Mouse (Mus musculus) fat pad, adult 2 months (tissue): ENCODE measurements at regions not wholly inside any gene's neighbourhood (a gene's known extent, or its start where the extent isn't known, plus 50 kb on each side); places are given as distances from the start of the nearest gene placed in this dataset.
A peak's percentile ranks its signal among the peaks of the same experiment; 100 is the strongest.

Experiments
- DNase-seq: peaks from one replicate; pipeline ENCODE4 v3.0.0-alpha.2; 2011; ENCODE audit warnings: low read depth, low spot score; ENCODE audit errors: extremely low read depth

DNA sequence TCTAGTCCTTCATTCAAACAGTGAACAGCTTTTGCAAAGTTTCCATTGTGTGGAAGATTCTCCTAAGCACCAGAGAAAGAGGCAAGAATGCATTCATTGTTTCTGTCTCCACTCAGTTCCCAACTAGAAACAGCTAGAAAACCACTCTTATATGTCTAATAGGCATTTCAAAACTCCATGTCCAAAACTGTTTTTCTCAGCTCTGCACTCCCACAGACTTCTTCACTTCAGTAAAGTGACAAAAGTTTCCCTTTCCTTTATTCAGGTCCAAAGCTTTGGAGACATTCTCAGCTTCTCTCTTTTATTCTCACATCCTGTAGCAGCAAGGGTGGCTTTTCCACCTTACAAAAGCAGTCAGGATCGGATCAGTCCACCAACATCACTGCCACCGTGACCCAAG, 166.0 kb downstream of the Mreg start:
- DNase-seq: no peak

DNA sequence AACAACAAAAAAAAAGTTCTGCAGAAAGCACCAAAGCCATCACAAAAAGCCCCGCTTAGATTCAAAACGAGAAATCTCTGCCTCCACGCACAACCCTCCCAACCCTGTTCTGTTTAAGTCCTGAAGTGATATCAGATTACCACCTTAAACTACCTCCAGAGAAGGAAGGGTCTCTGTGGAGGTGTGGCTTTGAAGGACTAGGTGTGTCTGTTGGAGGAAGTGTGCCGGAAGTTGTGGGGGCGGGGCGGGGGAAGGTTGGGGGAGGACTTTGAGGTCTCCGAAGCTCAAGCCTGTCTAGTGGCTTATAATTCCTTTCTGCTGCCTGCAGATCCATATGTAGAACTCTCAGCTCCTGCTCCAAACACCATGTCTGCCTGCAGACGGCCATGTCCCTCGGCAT, 173.6 kb downstream of the Mreg start:
- DNase-seq: no peak

DNA sequence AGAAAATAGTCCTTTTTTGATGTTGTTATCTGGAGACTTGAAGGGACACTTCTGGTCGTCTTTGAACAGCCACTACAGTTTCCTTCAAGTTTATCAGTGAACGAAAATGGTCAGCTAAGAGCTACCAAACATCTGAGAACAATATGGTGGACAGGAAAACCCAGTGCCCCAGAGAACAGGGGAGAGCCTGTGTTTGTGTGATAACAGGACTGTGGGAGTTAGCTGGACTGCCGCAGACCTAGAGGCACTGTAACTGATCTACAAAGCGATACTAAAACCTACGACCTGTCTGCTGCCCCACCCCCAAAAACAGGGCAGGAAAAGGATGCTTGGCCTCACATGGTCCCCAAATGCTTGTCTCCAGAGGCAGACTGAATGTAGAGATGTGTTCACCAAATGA, 175.5 kb downstream of the Mreg start:
- DNase-seq: no peak

DNA sequence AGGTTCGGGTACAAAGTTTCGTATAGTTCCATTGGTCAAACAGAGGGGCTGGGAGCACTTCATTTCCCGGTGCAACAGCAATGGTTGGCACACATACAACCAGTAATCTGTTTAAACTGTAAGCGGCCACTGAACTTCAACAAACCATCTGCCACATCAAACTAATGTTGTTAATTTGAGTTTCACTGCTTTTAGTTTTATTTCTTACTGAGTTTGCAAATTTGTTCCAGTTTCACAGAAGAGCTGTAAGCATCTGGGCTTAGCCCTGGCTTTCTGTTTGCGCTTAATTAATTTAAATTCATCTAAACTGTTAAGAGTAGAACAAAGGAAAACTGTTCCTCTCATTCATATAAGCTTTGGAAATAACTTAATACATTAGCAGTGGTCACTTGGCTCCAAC, 176.0 kb downstream of the Mreg start:
- no peak for DNase-seq

DNA sequence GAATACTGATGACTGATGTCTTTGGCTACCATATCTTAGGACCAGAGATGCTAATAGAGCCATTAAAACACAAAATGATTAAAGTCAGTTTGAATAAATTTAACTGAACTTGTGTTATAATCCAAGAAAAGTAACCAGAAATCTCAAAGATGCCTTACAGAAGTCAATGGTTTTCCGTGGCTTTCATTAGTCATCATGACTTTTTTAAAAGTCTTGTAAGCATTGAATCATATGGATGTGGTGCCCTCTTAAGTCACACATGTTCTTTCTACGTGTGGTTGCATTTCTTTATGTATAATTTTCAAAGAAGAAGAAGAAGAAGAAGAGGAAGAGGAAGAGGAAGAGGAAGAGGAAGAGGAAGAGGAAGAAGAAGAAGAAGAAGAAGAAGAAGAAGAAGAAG, 178.2 kb downstream of the Mreg start:
- no peak for DNase-seq

DNA sequence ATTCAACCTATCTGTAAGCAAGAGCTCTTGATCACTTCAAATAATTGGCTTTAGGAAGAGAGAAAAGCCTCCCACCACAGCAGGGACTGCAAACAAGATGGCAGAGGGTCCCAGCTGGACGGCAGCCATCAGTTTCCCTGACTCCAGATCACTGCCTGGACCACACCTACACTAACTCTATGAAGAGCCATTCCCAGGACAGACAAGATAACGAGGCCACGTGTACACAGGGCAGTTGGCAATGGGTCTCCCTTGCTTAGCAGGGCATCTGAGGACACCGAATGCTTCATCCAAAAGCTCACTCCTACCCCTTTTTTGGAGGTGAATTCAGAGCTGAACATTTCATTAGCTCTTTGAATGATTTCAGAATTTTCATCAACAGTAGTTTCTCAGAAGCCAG, 179.9 kb downstream of the Mreg start:
- no peak for DNase-seq

DNA sequence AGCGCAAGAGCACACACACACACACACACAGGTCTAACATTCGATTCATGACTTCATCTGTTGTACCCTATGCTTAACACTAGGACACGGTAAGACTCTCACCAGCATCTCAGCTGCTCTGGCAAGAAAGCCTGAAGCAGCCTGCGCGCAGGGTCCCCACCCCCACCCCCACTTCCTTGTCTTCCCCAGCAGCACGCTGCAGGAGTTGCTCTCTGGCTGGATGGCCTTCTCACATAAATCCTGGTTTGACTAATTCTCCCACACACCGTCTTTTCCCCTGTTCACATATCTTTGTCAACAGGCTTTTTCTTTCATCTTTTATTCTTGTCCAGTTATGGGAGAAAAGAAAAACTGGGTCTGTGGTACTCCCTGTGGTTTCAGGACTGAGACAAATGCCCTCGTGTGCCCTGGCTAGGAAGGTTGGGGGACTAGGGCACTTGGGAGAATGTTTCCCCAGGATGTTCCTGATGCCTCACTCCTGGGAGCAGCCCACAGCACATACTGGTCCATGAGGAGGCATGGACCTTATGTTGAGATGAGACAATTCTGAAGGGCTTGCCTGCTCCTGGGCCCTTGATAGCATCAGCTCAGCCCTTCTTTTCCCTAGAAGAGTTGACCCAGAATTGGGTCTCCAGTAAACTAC, 181.2 kb downstream of the Mreg start:
- no peak for DNase-seq

DNA sequence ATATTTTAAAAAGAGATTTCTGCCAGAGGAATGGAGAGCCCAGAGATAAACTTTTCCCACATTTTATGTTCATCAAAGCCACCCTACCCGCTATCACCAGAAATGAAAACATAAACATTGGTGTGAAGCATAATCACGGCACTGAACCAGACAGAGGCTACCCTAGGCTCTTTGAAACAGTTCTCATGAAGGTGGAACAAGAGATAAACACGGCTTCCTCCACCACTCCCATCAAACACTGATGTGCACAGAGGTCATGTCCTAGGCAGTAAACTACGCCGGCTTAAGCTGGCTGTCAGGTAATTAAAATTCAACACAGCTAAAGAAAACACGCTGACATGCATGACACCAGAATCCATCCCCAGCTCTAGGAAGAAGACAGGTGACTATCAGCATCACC, 182.5 kb downstream of the Mreg start:
- no peak for DNase-seq

DNA sequence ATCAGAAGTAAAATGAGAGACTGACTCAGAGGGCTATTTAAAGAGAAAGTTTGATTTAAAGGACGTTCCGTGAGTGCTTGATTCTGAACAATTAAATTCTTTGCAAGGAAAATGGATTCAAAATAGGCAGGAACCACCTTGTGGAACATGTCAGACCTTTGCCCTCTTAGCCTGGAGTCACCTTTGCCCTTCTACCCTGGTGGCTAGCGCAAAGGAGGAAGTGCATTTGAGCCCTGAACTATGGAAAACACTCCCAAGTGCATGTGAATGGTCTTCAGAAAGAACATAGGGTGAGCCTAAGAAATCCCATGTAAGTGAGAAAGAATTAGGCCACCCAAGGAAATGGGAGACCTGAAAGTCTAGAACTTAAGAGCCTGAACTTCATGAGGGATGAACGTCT, 185.2 kb downstream of the Mreg start:
- no peak for DNase-seq

DNA sequence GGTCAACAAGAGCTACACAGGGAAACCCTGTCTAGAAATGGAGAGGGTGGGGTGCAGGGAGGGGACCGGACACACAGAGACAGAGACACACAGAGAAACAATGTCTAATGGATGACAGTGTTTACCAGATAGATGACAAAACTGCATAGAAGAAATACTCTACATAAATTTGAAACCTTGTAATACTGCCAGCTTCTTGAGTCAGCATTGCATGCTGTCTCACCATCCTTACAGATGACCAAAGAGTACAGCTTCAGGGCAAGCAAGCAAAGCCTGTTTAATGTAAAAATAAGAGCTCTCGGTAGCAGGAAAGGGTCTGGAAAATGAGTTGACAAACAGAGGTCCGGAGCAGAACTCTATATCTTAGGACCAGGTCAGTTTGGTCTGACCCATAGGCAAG, 189.5 kb downstream of the Mreg start:
- no peak for DNase-seq

DNA sequence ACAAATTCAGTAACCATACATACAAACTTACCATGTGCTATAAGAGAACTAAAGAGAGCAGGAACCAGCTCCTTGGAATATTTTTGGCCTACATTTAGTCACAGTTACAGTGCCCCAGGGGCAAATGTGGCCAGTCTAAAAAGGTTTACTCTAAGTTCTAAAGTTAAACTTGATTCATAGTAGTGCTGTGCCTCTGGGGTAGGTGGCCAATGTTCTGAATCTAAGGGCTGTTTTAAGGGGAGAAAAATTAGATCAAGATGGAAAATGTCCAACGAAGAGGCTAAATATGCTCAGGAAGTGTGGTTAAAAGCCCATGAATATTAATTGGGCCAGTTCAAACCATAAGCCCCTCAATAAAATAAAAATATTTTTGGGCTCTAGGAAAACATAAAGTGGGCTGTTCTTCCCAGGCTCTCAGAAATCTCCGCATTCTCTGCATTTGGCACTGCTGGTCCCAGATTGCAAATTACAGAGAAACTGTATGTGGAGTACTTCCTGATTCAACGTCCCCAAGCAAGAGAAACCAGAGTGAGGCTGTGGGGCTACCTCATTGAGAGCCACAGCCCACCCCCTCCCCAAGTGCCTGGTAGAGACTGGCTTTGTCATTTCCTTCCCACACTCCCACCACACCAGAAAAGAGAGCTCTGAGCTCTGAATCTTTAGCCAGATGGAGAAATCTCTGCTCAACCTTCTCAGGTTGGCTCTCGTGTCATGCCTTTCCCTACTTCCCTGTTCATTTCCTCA, 193.5 kb downstream of the Mreg start:
- no peak for DNase-seq

DNA sequence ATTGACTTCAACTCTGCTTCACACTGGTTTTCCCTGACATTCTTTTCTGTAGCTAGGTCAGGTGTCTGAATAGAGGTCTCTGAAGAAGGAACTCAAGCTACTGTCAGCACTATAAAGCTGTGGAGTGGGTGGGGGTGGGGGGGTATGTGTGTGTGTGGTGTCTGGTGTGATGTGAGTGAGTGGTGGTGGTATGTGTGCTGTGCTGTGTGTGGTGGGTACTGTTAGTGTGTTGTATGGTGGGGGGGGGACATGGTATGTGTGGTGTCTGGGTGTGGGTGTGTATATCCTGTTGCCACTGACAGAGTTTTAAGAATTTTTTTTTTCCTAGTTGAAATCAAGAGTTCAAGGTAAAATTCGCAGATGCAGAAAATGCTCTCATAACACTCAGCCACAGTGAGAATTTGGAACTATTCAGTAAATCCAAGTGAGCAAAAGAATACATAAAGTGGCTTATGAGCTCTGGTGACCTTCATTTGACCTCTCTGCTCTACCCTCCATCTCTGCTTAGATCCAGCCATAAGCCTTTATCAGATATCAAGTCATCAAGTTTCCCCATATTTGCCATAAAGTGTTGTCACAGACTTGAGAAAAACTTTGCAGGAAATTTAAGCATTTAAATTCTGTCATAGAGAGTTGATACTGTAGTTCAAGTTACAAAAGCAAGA, 194.2 kb downstream of the Mreg start:
- DNase-seq: no peak

DNA sequence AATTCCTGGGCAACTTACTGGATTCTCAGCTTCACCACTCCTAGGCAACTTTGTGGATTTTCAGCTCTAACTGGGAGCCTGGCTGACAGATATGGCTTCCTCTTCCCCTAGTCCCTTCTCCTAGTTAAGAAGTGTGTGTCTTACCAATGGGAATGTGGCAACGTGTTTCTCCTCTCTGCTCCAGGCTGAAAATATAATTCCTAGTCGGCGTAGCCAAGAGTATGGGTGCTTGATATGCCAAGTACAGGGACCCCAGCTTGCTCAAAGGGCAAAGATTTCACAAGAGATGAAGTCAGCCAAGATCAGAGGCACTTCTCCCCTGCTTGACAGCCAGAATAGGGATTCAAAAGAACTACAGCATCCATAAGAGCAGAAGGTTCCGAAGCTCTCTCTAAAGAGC, 196.6 kb downstream of the Mreg start:
- DNase-seq: no peak

DNA sequence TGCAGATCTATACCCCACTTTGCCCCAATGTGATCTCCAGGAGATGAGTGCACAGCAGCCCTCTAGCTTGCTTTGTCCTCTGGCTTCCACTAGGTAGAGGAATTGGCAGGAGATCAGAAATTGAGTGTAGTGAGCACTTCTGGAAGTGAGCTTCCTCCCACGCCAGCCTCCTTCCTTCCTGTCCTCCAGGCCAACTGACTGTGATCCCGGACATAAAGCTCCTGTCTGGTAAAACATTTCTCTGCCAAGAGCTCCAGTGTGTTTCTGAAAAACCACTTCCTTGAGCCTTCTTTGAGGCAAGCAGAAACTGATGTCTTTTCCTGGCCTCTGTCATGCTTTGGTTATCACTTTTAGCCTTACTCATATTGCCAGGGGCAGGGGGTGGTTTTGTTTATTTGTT, 197.5 kb downstream of the Mreg start:
- peak; percentile 11 for DNase-seq

DNA sequence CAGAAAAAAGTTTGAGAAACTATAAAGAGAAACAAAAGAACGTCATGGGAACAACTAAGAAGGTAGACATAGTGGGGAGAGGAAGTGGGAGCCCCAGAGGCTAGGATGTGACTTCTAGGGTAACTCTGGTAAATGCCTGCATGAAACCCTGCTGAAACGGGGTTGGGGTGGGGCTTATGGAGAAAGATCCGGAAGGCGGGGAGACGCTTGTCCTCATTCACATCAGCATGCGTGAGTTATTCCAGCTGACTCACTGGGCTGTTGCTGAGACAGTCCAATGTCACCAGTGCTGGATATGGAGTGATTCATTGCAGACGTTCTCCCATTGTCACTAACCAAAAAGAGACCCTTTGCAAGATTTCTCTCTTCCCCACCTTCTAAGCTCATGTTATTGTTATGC, 198.2 kb downstream of the Mreg start:
- DNase-seq: no peak

DNA sequence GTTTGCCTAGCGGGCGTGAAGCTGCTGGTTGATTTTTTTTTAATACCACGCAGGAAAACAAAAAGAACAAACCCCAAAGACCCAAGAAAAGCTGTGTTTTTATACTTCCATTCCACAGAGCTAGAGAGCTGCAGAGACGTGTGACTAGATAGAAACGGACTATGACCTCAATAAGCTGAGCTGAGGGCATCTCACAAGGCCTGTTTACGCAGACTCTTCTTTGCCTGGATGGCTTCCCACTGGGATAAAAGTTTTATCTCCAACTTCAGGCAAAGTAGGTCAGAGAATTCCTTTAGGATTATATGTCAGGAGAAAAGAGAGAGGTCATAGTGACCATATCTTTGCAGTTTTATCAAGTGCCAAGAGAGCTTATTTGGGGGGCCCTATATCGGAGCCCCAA, 199.4 kb downstream of the Mreg start:
- no peak for DNase-seq

DNA sequence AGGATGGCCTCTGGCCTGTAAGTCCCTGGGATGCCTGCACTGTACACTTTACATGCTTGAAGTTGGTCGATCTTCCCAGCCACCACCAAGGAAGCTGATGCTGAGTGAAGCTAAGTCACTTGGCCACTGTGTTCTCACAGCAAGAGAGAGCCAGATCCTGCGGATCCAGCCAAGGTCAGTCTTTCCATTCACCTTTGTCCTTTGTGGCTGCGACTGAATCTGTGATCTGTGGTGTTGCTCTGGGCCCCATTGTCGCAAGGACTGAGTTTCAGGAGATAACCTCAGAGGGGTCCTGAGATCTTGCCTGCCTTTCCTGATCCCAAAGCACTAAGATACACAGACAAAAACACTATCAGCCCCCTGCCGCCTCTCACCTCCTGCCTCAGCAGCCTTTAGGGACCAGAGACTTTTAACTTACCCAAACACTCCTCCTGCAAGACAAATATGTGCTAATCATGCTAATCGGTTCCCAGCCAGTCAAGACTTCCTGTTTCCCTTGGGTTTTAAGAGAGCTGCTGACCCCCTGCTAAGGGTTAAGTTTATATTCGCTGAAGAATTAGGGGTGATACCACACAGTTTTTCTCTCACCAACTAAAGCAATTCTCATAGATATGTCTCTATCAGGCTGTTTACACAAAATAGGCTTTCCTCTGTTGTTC, 202.7 kb downstream of the Mreg start:
- no peak for DNase-seq

DNA sequence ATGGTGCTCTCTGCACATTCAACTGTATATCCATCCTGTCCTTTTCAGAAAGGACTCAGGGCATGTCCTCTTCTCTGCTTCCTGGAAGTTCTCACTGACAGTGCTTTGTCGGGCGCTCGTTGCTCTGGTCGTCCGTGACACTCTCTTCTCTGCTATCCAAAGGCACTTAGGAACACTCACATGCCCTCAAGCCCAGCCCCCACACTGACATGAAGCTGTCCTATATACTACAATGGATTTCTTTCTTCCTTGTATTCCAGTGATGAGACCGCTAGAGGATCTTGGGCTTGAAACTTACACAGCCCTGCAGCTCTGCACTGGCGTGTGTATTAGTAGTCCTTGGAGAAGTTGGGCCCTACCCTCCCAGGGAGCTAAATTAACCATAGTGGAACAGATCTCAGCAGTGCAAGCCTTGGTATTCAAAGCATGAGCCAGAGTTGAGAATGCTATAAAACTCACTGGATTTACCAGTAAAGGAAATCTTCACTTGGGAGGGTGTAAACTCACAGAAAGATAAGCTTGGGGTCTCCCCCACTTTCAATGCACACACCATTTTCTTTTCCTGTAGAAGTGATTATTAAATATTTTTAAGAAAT, 205.3 kb downstream of the Mreg start:
- no peak for DNase-seq

DNA sequence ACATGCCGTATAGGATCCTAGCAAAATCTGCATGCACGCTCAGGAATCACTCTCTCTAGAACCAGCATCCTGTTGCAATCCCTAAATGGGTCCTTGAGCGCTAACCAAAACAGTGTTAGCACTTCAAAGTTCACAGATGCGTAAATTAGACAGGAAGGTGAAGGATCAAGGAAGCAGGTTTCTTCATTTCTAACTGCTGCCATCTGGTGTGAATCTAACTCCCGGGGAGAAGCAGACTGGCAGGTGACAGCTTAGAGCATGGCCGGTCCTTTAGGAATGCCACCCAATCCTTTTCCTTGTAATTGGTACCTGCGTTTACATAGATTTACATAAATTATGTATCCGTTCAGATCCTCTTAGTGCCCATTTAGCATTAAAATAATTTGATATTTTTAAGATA, 206.2 kb downstream of the Mreg start:
- no peak for DNase-seq

DNA sequence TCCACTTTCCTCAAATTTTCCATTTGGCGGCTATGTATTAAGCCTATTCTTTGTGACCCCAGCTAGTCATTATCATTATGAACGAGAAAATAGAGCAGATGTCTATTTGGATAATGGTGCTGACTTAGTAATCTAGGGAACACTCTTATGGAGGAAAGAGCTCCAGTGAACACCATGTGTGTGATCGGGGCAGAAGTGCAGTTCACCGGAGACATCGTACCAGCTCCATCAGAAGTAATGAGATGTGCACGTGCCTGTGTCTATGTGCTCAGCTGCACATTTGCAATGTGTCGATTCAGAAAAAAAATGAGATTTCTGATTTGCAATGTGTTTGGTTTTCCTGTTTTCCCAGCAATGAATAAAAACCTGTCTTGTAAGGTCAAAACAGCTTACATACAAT, 206.6 kb downstream of the Mreg start:
- DNase-seq: no peak

DNA sequence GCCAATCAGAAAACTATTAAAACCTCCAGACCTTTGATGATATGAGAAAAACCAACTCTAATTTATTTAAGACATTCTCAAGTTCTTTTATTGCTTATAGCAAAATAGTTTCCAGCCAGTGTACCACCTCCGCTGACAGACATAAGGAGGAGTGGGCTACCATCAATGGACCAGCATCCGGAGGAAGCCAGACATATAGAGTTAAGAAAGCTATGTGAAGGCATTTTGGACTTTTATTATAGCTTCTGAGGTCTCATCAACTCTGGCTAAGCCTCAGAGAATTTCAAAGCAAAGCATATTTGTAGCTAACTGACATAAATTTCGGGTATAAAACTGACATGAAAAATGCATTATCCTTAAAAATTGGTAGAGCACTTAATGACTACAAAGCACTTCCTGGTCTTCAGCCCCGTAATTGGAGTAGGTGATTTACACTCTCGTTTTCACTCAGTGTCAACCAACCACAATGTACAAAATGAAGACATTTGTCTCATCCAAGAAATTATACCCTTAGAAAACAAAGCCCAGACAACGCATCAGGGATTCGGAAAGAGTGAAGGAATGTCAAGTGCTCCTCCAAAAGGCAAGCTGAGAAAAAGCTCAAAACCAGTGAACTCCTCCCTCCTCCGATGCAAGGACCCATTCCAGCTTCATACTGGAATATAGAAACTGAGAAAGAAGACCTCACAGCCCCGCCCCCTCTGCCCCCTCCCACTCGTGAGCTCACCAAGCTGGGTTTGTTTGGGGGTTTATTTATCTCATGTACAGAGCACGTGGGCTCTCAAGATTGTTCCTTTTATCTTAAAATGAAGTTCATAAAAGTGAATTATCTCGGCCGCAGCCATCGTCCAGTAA, 208.5 kb downstream of the Mreg start:
- no peak for DNase-seq
